Mouse (Mus musculus): ENCODE measurements at regions not wholly inside any gene's neighbourhood (a gene's known extent, or its start where the extent isn't known, plus 50 kb on each side); places are given as distances from the start of the nearest gene placed in this dataset.

DNA sequence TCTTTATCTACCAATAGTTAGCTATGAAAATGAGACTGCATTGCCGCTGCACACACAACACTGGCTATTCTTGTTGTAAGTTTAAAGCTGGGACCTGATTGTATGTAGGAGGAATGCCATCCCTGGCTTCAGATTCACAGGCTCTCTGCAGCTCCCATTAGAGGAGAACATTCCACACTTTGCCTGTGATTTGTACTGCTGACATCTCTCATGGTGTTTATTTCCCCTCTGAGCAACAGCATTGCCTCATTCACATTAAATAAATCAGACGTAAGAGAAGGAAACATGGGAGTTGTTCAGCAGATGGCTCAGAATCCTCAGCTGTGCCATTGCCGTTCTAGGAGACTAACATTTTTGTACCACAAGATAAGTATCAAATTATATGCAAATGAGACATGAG lies 2550.6 kb upstream of the Gm6569 start:
- TF ChIP-seq CTCF (IDR thresholded peaks at IDR 0.05; ENCODE audit: borderline replicate concordance, insufficient read depth, low read length) (no peak), POLR2A (IDR thresholded peaks at IDR 0.05; ENCODE audit: low read depth, low read length) (no peak)
